Mouse (Mus musculus): ENCODE data around the gene Abcc2. TPM values are rescaled to one million over a fixed set of nuclear protein-coding genes. Genes with fewer than 3 reads are reported as not detected.

Gene Abcc2
- total RNA-seq, 4 experiments from 2014 or later = 0.07 to 0.44 (median 0.25) TPM; not detected in 1

DNA sequence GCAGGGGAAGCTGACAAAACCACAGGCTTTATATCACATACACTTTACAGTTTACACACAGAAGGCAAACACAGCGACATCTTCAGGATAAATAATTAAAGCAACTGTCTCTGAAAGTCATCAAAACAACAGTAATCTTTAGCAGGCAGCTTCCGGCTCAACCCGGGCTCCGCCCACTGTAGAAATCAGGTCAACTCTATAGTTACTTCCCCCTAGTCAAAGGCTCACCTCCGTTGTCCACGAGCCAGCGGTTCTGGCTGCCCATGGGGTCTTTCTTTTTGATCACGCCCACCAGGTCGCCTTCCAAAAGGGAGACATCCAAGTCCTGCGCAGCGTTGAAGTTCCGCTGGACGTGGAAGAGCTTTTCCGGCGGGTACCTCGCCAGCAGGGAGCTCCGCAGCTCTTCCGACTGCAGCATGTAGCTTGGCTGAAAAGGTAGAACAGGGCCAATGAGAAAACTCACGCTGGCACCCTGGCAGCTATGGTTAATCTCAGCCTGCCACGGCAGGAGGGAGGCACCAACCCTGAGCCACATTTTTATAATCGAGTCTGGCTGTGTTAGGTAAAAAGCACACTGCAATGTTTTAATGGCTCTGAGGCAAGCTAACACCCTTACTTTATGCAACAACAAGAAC lies 70.1 kb downstream of the Abcc2 start:
- DNase-seq (ENCODE audit: low spot score in 2 of 2) = no peak

DNA sequence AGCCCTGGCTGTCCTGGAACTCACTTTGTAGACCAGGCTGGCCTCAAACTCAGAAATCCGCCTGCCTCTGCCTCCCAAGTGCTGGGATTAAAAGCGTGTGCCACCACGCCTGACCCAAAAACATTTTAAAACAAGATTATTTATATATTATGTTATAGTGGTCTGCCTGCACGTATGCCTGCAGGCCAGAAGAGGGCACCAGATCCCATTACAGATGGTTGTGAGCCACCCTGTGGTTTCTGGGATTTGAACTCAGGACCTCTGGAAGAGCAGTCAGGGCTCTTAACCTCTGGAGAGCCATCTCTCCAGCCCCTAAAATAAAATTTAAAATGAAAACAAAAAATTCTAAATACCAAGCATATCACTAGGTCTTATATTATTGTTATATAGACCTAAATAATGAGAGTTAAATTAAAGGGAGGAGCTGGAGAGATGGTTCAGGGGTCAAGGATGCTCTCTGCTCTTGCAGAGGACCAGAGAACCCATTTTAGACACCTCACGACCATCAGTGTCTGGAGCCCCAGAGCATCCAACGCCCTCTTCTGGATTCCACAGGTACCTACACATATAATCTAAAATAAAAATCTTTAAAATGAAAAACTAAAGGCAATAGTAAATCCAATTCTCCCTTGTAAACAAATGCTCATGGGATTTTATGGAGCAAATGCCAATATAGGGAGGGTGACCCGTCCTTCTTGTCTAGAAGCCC lies 71.0 kb downstream of the Abcc2 start:
- DNase-seq (ENCODE audit: low spot score in 2 of 2) = no peak

- DNase-seq (ENCODE audit: low spot score in 2 of 2) = no peak
Measured at GRCm38 (mm10) chr19:43857347-43857746, 75.4 kb downstream of the Abcc2 start.

- no peak for DNase-seq (ENCODE audit: low spot score in 2 of 2)
Measured at GRCm38 (mm10) chr19:43870418-43870817, 88.4 kb downstream of the Abcc2 start.

DNA sequence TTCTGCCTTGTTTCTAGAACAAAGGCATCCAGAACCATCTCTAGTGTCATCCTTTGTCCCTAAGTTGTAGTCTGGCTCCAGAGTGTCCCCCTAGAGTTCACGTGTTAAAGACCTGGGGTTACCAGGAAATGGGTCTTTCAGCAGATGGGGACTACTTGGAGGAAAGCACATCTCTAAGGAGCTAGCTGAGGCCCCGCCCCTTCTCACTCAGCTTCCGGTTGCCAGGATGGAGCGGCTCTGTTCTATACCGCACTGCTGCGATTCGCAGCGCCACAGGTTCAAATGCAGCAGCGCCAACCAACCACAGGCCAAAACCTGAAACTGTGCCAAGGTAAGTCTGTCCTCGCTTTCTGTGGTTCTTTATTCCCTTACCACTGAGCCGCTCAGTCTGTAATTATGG lies 92.4 kb downstream of the Abcc2 start:
- no peak for DNase-seq (ENCODE audit: low spot score in 2 of 2)

DNA sequence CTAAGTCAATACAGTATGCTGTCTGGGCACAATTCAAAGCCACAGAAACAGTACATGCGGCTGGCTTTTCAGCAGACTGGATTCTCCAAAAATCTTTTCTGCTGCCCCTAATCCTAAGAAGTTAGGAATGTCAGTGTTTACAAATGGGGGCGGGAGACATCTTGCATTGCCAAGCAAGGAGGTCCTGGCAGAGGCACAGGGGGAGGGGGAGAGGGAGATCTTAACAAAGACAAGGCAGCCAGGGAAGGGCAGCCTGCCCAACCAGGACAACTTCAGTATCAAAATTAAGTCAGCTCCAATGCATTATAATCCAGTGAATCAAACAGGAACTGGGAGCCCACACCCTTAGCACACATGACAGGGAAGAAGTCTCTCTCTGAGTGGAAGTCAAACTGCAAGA lies 94.0 kb downstream of the Abcc2 start:
- no peak for DNase-seq (ENCODE audit: low spot score in 2 of 2)

DNA sequence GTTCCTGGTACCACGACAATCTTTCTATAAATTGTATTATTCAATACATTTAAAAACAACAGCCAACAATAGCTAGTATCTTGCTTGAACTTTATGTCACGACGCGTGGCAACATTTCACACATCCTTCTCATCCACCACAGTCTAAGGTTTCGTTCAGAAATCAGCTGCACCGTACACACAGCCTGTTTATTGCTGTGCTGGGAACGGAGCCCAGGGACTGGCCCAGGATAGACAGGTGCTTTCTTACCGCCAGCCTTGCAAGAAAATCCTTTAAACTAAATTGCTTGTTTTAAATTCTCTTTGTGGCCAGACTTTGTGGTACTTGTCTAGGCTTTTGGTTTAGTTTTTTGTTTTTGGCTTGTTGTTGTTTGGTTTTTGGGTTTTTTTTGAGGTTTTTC lies 95.4 kb downstream of the Abcc2 start:
- DNase-seq (ENCODE audit: low spot score in 2 of 2) = no peak

DNA sequence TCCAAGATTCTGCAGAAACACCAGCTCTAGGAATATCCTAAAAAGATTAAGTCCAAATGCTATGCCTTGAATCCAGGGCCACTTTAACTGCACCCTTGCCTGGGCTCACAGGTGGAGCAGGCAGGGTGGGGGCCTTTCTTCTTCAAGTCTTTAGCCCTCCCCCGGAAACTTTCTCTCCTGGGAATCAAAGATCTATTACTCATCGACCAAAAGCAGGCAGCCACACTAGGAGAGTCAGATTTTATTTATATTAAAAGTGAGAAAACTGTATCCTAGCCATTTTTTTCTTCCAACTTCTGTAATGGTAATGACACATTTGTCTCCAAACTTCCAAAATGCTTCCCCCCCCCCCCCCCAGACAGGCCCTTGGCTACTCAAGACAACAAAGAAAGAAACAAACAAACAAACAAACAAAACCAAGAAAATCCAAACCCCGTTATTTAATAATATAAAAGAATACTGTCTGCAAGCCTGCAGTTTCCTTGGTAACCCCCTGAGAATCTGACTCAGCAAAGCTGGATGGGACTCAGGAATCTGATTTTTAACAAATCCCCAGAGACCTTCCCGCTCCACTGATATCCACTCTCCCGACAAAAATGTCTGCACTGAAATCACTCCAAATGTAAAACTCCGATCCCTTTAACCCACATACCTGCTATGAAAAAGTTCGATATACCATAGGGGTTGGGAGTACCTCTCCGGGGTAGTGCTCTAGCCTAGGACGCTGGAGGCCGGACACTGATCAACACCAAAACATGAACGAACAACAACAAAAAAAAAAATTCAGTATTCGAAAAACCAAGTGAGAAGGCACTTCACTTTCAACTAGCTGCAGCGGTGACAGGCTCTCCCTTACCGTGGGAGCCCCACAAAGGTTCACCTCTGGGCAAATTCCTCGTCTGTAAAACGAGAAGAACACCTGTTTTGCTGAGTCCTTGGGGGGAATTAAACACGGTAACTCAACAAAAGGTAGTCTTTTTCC lies 96.4 kb downstream of the Abcc2 start:
- DNase-seq (ENCODE audit: low spot score in 2 of 2) = no peak

DNA sequence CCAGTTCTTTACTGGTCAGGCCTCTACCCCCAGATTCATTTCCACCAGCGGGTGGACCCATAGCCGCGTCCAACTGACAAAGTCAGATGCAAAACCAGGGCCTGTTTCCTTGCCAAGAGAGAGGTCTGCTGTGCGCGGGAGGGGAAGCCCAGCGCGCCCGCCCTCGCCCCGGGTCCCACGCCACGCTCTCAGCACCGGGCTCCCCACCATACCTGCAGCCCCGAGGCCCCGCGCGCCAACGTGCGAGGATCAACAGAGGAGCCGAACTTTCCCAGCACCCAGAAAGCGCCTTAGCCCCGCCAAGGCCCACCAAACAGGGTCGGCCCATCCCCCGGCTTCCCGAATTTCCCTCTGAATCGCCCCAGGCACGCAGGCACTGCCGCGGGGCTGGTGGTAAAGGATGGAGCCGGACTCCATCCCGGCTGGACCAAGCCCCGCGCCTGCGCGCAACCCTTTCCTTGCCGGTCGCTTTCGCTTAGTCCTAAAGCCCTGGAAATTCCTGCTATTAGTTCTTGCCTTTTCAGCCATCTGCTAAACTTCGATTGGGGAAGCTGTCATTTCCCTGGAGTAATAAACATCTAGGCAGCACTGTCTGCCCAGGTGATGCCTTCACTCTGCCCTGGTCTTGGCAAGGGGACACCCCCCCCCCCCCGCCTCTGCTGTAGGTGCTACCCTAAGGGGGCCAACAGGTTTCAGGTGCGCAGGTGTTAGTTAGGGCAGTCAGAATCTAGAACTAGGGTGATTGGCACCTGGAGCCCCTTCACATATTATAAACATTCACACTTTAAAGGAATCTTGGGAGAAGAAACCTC lies 97.6 kb downstream of the Abcc2 start:
- DNase-seq (ENCODE audit: low spot score in 2 of 2) = peak; percentile 23 to 39

DNA sequence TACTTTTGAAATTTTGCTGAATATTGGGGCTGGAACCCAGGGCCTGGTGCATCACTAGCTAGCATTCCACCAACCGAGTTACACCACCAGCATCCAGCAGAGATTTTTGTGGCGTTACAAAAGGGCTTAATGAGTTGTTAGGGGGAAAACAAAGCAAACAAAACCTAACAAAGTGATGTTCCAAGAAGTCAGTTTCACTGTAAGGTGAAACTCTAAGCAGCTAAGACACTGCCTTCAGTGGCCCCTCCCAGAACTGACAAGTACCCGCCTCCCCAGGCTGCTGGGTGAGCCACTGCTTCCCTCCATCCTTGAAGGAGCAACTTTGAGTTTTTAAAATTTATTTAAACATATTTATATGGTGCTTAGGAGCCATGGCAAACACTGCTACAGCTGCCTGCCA lies 98.4 kb downstream of the Abcc2 start:
- DNase-seq (ENCODE audit: low spot score in 2 of 2) = no peak

DNA sequence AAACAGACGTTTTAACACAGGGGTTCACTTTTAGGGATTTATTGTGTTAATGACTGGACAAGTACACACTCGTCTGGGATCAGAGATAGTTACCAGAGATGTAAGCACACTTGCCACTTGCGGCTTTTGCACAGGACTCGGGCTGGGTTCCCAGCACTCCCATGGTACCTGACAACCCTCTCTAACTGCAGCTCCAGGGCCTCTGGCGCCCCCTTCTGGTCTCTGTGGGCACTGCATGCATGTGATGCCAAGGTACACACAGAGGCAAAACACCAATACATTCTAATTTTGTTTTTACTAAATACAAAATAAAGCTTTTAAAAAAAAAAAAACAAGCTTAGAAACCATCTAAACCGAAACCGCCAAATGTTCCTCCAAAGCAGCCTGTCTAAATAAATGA lies 99.6 kb downstream of the Abcc2 start:
- DNase-seq (ENCODE audit: low spot score in 2 of 2) = no peak

GRCm38 (mm10) chr19:43882895-43883573 lies 101.0 kb downstream of the Abcc2 start:
- no peak for DNase-seq (ENCODE audit: low spot score in 2 of 2)

GRCm38 (mm10) chr19:43884668-43885498 lies 102.9 kb downstream of the Abcc2 start:
- no peak for DNase-seq (ENCODE audit: low spot score in 2 of 2)

DNA sequence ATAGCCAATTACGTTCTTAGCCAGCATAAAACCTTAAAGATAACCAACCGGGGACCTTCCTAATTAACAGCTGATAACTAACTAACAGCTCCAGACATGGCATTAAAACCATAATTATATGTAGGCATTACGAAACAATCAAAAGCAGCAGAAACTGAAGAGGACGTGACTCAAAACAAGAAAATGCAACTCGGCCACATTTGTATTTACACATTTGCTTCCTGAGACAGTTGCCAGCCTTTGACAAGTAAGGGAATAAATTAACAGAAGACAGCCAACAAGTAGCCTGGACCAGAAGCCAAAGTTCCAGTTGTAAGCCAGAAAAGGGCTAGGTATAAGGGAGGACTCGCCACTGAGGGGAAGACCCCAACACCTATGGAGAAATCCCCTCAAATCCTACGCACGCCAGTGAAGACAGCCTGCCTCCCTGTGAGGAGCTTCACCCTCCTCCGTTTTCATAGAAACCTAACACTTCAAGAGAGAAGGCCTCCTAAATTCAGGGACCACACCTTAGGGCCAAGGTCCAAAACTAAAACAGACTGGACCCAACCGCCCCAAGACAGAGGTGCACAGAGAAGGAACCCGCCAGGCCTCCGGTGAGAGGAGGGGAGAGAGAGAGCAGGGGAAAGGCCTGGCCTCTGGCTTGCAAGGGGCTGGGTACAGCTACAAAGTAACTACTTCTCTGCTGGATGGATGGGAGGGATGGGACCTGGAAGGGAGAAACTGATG lies 104.5 kb downstream of the Abcc2 start:
- no peak for DNase-seq (ENCODE audit: low spot score in 2 of 2)

DNA sequence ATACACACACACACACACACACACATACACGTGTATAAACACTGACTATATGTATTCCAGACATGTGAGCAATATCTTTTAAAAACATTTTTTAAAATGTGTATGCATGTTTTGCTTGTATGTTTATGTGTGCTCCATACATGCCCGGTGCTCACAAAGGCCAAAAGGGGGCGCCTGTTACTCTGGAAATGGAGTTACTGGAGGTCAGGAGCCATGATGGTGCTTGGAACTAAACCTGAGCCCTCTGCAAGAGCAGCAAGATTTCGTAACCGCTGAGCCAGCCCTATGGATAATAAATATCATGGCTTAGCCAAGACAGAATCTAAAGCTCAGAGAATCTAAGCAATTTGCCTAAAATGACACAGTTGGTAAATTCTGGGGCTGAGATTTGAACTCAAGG lies 105.2 kb downstream of the Abcc2 start:
- no peak for DNase-seq (ENCODE audit: low spot score in 2 of 2)

DNA sequence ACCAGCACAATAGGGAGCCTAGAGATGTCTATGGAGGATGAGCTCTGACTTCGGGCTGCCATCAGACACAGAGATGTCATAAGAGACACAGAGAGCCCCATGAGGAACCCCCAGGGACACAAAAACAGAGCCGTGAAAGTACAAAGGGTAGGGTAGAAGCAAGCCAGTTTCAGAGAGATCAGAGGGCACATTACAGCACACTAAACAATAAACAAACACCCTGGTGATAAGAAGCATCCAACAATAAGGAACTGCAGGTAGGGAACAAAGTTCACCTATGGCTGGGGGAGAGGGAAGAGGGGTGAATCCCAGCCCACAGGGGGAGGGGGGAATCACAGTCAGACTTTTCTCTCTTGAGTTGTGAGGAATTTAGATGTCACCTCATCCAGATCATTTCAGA lies 105.7 kb downstream of the Abcc2 start:
- no peak for DNase-seq (ENCODE audit: low spot score in 2 of 2)
